Mouse (Mus musculus): ENCODE measurements around the gene Sypl2. TPM values are rescaled to one million over a fixed set of nuclear protein-coding genes. Genes with fewer than 3 reads are reported as not detected.
A peak's percentile ranks its signal among the peaks of the same experiment; 100 is the strongest.

Sypl2 gene
- polyA plus RNA-seq, 1 experiment from 2014 or later: 2.0 TPM

DNA sequence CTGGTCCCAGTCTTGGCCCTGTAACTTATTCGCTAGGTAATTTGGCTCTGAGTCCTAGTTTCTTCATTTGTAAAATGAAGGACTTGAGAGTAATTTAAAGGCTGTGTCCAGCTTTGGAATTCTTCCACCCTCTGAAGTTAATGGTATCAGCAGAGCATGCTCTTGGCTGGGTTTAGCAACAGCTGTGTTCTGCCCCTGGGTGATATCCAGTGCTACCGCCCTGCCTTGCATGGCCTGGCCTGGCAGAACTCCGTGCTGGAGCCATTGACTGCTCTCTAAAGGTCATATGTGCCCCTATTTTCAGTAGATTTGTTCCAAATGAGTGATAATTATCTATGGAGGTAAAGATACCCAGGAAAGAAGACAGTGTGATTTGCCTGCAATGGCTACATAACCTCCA is 5.8 kb downstream of the Sypl2 start:
- Histone ChIP-seq H3K27me3 (peaks cover 65% of the 10 kb centered on the region), H3K36me3 (no peaks in the 10 kb centered on the region), H3K4me2 (no peak overlapping the region), H3K27ac (no peak overlapping the region), H3K9me3 (replicated peaks) (no peaks in the 10 kb centered on the region), H3K9ac (no peak overlapping the region), H3K4me1 (replicated peaks) (peaks cover under 1% of the 10 kb centered on the region), H3K4me3 (no peak overlapping the region)
- ATAC-seq (replicated peaks; ENCODE audit: insufficient number of reproducible peaks, insufficient read depth, low FRiP score, low read depth): no peak
- WGBS: 60% methylated on average over 3 of the region's 3 CpGs

DNA sequence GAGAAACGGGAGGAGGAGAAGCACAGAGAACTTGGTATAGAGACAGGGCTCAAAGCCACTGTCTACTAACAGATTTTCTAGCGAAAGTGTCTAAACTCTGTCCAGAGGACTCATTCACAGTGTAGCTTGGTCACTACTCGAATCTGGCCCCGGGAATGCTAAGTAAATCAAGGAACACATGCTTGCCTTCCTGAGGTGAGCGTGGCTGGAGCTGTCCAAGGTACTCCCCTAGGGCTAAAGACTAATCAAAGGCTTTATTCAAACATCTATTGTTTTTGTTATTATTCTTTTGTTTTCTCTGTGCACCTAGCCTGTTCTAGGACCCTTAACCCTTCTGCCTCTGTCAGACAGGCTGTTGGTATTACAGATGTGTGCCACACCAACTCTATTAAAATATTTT is 11.7 kb downstream of the Sypl2 start:
- ATAC-seq (replicated peaks; ENCODE audit: insufficient number of reproducible peaks, insufficient read depth, low FRiP score, low read depth): no peak
- WGBS: 12% methylated on average over 5 of the region's 5 CpGs

GRCm38 (mm10) chr3:108212406-108212805 is 14.0 kb downstream of the Sypl2 start:
- no peak overlapping the region for H3K27ac ChIP-seq
- 77% methylated on average over 8 of the region's 8 CpGs for WGBS
- no peaks in the 10 kb centered on the region for H3K36me3 ChIP-seq
- H3K9me3 ChIP-seq (replicated peaks): no peaks in the 10 kb centered on the region
- no peak overlapping the region for H3K9ac ChIP-seq
- H3K4me1 ChIP-seq (replicated peaks): peaks cover 15% of the 10 kb centered on the region
- H3K27me3 ChIP-seq: peaks cover 19% of the 10 kb centered on the region
- ATAC-seq (replicated peaks; ENCODE audit: insufficient number of reproducible peaks, insufficient read depth, low FRiP score, low read depth): no peak
- H3K4me3 ChIP-seq: no peak overlapping the region
- no peak overlapping the region for H3K4me2 ChIP-seq

More for the DNA sequence above, 11.7 kb downstream of the Sypl2 start:
- no peaks in the 10 kb centered on the region for H3K36me3 ChIP-seq
- no peak overlapping the region for H3K9ac ChIP-seq
- no peak overlapping the region for H3K27ac ChIP-seq
- H3K27me3 ChIP-seq: peaks cover 29% of the 10 kb centered on the region
- H3K9me3 ChIP-seq (replicated peaks): no peaks in the 10 kb centered on the region
- peaks cover 4% of the 10 kb centered on the region for H3K4me1 ChIP-seq (replicated peaks)
- no peak overlapping the region for H3K4me3 ChIP-seq
- no peak overlapping the region for H3K4me2 ChIP-seq

DNA sequence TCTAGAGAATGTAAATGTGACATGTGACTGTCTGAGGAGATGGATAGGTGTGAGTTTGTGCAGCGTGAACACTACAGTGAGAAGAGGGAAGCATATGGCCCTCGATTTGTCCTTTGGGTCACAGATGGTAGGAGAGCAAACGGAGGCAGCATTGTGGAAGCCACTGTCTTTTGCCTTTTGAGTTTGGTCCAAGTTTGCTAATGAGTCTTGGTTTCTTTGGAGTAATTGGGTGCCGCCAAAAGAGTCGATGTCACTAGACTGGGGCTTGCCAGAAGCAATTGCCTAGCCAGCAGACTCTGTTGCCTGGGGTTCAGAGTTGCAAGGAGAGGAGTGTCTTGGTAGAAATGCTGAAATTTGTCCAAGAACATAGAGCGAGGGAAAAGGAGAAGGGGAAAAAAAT is 14.6 kb downstream of the Sypl2 start:
- Histone ChIP-seq H3K9ac (no peak overlapping the region), H3K4me1 (replicated peaks) (peaks cover 20% of the 10 kb centered on the region), H3K36me3 (no peaks in the 10 kb centered on the region), H3K9me3 (replicated peaks) (no peaks in the 10 kb centered on the region), H3K4me2 (no peak overlapping the region), H3K27ac (no peak overlapping the region), H3K27me3 (peaks cover 16% of the 10 kb centered on the region), H3K4me3 (no peak overlapping the region)
- no peak for ATAC-seq (replicated peaks; ENCODE audit: insufficient number of reproducible peaks, insufficient read depth, low FRiP score, low read depth)
- WGBS: 81% methylated on average over 6 of the region's 6 CpGs

DNA sequence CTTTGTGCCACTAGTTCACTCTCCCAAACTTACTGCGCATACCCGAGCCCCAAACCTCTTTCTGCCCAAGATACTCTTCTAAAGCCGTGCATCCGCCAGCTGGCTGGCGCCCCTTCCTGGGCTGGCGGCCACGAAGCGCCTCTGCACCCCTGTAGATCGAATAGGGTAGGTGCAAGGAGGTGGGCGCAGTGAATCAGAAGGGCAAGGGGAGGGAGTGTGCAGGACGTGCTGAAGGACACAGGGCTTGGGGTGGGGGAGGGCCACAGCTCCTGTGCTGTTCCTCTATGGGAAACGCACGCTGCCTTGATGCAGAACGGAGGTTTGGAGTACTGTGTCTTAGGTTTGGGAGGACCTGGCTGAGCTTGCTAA is 15.7 kb downstream of the Sypl2 start, which contains the start of gene Atxn7l2:
Atxn7l2 (minus strand) TSS at position 164 of the 369 bp plus-strand sequence.
- Histone ChIP-seq H3K4me1 (replicated peaks) (peaks cover 20% of the 10 kb centered on the region), H3K27ac (peak within 1 kb of the TSS; percentile 91), H3K9ac (peak within 1 kb of the TSS; percentile 78), H3K4me2 (peak within 1 kb of the TSS; percentile 93), H3K36me3 (peaks cover 9% of the 10 kb centered on the region; the same call in 1 of the 2 replicates), H3K4me3 (peak within 1 kb of the TSS; percentile 82), H3K9me3 (replicated peaks) (no peaks in the 10 kb centered on the region), H3K27me3 (peaks cover 7% of the 10 kb centered on the region)
- WGBS: 0% methylated on average over 14 of the region's 14 CpGs
- peak; percentile 71 for ATAC-seq (replicated peaks; ENCODE audit: insufficient number of reproducible peaks, insufficient read depth, low FRiP score, low read depth)

- peak; percentile 96 for ATAC-seq (replicated peaks; ENCODE audit: insufficient number of reproducible peaks, insufficient read depth, low FRiP score, low read depth)
- Histone ChIP-seq H3K4me1 (replicated peaks) (peaks cover 20% of the 10 kb centered on the region), H3K27ac (peak overlapping the region; percentile 91), H3K9me3 (replicated peaks) (no peaks in the 10 kb centered on the region), H3K36me3 (peaks cover 15% of the 10 kb centered on the region), H3K27me3 (peaks cover 7% of the 10 kb centered on the region; the same call in 1 of the 2 replicates), H3K9ac (peak overlapping the region; percentile 78), H3K4me2 (peak overlapping the region; percentile 93), H3K4me3 (peak overlapping the region; percentile 82)
- WGBS: under 1% methylated on average over 60 of the region's 72 CpGs
Observed at GRCm38 (mm10) chr3:108209946-108210770, 16.3 kb downstream of the Sypl2 start.

DNA sequence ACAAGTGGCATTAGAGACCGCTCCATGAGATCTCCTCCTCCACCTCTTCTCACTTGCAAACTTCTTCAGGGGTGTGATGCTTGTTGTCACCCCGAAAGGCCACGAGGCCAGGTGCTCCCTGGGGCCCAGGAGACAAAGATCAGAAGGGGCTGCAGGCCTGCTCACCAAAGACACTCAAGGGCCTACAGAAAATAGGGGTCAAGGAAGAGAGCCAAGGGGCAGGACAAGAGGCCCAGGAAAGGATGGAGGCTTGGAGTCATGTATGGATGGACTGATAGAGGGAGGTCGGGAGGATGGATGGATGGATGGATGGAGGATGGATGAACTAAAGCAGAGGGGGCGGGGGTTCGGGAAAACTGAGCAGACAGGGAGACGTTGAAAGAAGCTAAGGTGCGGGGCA is 16.9 kb downstream of the Sypl2 start:
- Histone ChIP-seq H3K4me3 (peak overlapping the region; percentile 82), H3K4me1 (replicated peaks) (peaks cover 20% of the 10 kb centered on the region), H3K4me2 (peak overlapping the region; percentile 93), H3K27me3 (peaks cover 7% of the 10 kb centered on the region; the same call in 1 of the 2 replicates), H3K27ac (no peak overlapping the region), H3K9ac (peak overlapping the region; percentile 78), H3K9me3 (replicated peaks) (no peaks in the 10 kb centered on the region), H3K36me3 (peaks cover 20% of the 10 kb centered on the region)
- ATAC-seq (replicated peaks; ENCODE audit: insufficient number of reproducible peaks, insufficient read depth, low FRiP score, low read depth): no peak
- WGBS: 7% methylated on average over 8 of the region's 8 CpGs

DNA sequence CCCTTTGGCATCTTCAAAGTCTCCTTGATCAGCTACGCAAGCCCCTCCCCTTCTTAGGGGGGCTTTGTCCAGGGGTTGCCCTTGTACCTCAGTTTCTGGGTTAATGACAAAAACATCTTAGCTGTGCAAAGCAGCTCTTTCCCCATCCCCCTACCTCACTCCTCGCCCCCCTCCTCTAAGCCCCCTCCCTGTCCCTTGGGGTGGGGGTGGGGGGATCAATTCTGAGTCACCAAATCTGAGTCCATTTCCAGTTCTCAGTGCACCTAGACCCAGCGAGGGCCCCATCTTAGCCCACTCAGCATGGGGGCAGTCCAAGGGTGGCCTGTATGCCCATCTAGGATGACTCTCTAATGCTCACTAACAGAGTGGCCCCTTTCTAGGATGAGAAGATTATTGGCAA is 17.4 kb downstream of the Sypl2 start:
- Histone ChIP-seq H3K4me3 (peak overlapping the region; percentile 82), H3K9ac (peak overlapping the region; percentile 78; the same call in 1 of the 2 replicates), H3K27ac (no peak overlapping the region), H3K36me3 (peaks cover 24% of the 10 kb centered on the region), H3K9me3 (replicated peaks) (no peaks in the 10 kb centered on the region), H3K27me3 (peaks cover 3% of the 10 kb centered on the region; the same call in 1 of the 2 replicates), H3K4me2 (peak overlapping the region; percentile 93), H3K4me1 (replicated peaks) (peaks cover 20% of the 10 kb centered on the region)
- ATAC-seq (replicated peaks; ENCODE audit: insufficient number of reproducible peaks, insufficient read depth, low FRiP score, low read depth): no peak
- 82% methylated on average over 3 of the region's 3 CpGs for WGBS

GRCm38 (mm10) chr3:108206731-108207375 is 19.6 kb downstream of the Sypl2 start:
- no peak overlapping the region for H3K9ac ChIP-seq
- H3K27ac ChIP-seq: no peak overlapping the region
- WGBS: 78% methylated on average over 15 of the region's 15 CpGs
- no peak overlapping the region for H3K4me3 ChIP-seq
- no peaks in the 10 kb centered on the region for H3K9me3 ChIP-seq (replicated peaks)
- no peak for ATAC-seq (replicated peaks; ENCODE audit: insufficient number of reproducible peaks, insufficient read depth, low FRiP score, low read depth)
- peaks cover 20% of the 10 kb centered on the region for H3K4me1 ChIP-seq (replicated peaks)
- peak overlapping the region; percentile 1; the same call in 1 of the 2 replicates for H3K4me2 ChIP-seq
- H3K27me3 ChIP-seq: no peaks in the 10 kb centered on the region
- H3K36me3 ChIP-seq: peaks cover 37% of the 10 kb centered on the region

- H3K27me3 ChIP-seq: no peaks in the 10 kb centered on the region
- H3K4me2 ChIP-seq: no peak overlapping the region
- no peak overlapping the region for H3K9ac ChIP-seq
- H3K9me3 ChIP-seq (replicated peaks): no peaks in the 10 kb centered on the region
- H3K36me3 ChIP-seq: peaks cover 38% of the 10 kb centered on the region
- H3K27ac ChIP-seq: no peak overlapping the region
- peaks cover 24% of the 10 kb centered on the region for H3K4me1 ChIP-seq (replicated peaks)
- H3K4me3 ChIP-seq: no peak overlapping the region
- 83% methylated on average over 8 of the region's 8 CpGs for WGBS
- ATAC-seq (replicated peaks; ENCODE audit: insufficient number of reproducible peaks, insufficient read depth, low FRiP score, low read depth): no peak
Observed at GRCm38 (mm10) chr3:108205601-108206000, 20.8 kb downstream of the Sypl2 start.

GRCm38 (mm10) chr3:108204470-108204869 is 22.0 kb downstream of the Sypl2 start:
- H3K9me3 ChIP-seq (replicated peaks): no peaks in the 10 kb centered on the region
- H3K4me2 ChIP-seq: no peak overlapping the region
- H3K36me3 ChIP-seq: peaks cover 38% of the 10 kb centered on the region
- peaks cover 21% of the 10 kb centered on the region for H3K4me1 ChIP-seq (replicated peaks)
- no peak overlapping the region for H3K9ac ChIP-seq
- H3K27me3 ChIP-seq: no peaks in the 10 kb centered on the region
- WGBS: 81% methylated on average over 11 of the region's 11 CpGs
- no peak overlapping the region for H3K4me3 ChIP-seq
- H3K27ac ChIP-seq: no peak overlapping the region
- no peak for ATAC-seq (replicated peaks; ENCODE audit: insufficient number of reproducible peaks, insufficient read depth, low FRiP score, low read depth)

Data from heart, embryonic 15.5 days (tissue).